Mouse (Mus musculus): ENCODE measurements around the gene Olfr1223.
"Not testable (repeated sequence)": the region's sequence is repeated elsewhere in the genome, so short reads cannot be mapped to it uniquely, and the experiment has no call there.

Gene Olfr1223

DNA sequence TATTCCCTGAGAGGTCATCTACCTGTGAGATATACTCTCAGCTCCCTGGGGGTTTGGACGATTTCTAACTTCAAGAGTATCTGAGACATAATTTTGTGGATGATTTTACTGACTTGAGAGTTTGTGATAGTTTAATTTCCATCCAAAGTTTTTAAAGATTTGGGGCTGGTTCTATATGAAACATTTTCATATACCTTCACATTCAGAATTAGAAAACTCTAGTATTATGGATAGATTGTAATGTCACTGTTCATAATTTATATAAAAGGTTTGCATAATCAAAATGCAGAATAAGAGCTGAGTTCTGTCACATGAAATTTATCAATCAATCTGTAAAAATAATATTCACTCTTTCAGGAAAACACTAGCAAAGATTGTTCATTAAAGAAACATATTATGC lies at the start of gene Olfr1223:
Gene Olfr1223 (minus strand): TSS at position 101 of the 400 bp plus-strand sequence.
- no peak for DNase-seq (ENCODE audit: low read depth, low spot score)

DNA sequence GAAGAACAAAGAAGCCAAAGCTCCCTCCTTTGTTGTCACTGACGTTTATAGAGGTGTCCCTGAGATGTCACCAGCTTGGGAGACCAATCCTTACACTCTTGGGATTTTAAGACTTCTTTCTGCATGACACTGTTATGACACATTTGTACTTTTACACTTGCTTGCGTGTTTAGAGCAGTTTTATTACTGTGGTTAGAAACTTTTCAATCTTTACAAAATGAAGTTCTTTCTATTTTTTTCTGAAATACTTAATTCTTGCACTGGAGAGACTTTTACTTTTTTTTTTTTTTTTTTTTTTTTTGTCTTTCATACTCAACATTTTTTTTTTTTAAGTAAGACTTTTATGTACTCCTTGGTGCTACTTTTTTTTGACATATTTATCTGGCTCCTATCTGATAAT lies 48.6 kb upstream of the Olfr1223 start, which contains the start of gene Olfr1226:
Gene Olfr1226 (minus strand): TSS at position 101 of the 400 bp plus-strand sequence.
- no peak for DNase-seq (ENCODE audit: low read depth, low spot score)

DNA sequence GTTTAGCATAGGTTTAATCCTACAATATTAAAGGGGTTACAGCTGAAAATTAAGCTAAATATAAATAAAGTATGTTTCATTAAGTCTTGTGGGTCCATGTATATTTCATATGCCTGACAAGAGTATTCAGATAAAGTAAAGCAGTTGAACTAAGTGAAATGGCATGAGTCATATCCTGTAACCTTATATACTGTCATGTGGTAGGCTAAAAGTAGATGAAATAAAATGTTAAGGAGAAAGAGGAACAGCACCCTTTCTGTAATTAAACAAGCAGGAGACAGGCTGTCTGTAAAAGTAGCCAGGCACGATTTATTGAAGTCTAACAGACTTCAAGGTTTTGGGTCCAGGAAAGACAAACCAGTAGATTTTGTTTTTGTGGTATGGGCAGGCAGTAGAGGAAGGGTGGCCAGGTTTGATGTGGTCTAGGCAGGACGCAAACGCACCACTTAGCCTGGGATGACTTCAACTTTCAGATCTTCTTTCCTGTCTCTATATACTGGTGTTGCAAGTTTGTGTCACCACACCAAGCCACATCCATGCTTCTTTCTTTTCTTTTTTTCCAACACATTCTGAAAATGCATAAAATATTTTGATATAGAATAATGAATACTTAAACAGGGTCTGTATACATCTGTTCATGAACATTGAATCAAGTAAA lies 45.1 kb upstream of the Olfr1223 start:
- DNase-seq (ENCODE audit: low read depth, low spot score), result no peak

DNA sequence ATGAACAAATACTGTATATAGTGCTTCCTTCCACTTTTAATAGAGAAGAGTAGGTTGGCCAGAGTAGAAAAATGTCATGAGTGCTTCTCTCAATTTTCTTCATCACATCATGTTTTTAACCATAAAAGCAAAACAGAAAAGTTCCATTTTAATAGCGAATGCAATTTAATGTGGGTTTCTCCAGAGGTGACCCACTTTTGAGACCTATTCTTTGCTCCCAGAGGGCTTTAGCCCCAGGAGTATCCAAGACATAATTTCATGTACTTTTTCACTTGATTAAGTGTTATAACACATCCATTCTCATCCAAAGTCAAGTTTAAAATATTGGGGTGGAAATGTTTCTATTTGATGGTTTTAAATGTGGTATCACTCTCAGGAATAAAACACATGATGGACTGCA lies 23.2 kb upstream of the Olfr1223 start, which contains the start of gene Olfr1225:
Gene Olfr1225 (minus strand): TSS at position 101 of the 400 bp plus-strand sequence.
- no peak for DNase-seq (ENCODE audit: low read depth, low spot score)

DNA sequence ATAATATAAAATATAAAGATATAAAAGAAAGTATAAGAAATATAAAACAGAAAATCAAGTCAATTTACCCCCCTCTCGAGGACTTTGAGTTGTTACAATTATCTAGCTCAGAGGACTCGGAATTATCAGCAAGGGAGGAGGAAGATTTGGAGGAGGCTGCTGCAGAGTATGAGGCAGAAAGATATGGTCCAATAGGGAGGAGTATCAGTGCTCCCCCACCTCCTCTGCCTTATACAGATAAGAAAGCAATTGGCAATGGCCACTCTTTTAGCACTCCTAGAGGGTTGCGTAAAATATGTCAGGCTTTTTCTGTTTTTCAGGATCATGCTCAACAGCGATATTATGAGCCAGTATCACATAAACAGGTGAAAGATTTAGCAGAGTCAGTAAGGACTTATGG lies 13.4 kb upstream of the Olfr1223 start:
- DNase-seq (ENCODE audit: low read depth, low spot score), result not testable (repeated sequence)

DNA sequence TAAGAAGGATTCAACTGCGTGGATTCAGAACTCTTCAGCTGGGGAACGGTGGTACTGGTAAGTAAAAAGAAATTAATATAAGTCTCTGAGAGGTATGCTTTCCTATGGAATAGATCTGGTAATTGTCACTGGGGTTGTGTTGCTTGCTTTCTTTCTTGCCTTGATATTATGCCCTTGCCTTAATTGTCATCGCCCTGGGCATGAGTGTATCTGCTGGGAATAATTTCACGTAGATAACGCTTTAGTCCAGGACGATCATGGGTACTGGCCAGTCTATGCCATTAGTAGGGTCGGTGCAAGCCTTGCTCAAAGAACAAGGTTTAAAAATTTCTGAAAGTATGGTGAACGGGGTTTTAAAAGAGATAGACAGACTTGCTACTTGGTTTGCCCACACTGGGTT lies 12.6 kb upstream of the Olfr1223 start, which contains the start of gene Olfr1224-ps1:
Gene Olfr1224-ps1 (minus strand): TSS at position 101 of the 400 bp plus-strand sequence.
- not testable (repeated sequence) for DNase-seq (ENCODE audit: low read depth, low spot score)

DNA sequence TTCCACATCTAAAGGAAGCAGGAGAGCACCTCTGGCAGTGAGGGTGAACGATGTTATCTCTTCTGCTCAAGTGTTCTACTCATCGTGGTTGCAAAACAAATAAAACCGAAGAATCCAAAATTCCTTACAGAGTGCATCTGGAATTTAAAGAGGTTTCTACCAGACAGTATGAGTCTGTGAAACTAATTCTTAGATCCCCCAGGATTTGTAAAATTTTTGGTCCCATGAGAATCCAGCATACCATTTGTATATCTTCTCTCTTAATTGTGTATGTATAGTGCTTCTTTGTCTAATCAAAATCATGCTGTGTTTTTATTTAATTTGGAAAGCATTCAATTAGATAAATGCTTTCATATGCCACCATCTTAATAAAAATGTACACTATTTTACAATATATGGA lies 18.4 kb downstream of the Olfr1223 start, which contains the start of gene Olfr1222:
Gene Olfr1222 (minus strand): TSS at position 101 of the 400 bp plus-strand sequence.
- no peak for DNase-seq (ENCODE audit: low read depth, low spot score)

DNA sequence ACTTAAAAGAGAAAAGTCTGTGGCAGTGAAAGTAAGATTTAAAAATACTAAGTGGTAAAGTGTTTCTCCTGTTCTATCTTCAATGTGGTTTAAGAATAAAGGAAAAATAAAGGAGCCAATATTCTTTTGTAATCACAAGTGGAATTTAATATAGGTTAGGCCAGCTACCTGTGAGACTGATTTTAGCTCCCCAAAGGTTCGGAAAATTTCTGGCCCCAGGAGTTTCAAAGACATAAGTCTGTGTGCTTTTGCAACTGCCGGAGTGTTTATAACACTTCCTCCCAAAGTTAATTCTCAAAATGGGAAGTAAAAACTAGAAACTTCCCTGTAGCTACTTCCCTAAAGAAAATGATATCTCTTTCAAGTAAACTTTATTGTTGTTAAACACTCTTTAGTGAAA lies 34.2 kb downstream of the Olfr1223 start, which contains the start of gene Olfr1221:
Gene Olfr1221 (minus strand): TSS at position 101 of the 400 bp plus-strand sequence.
- no peak for DNase-seq (ENCODE audit: low read depth, low spot score)

DNA sequence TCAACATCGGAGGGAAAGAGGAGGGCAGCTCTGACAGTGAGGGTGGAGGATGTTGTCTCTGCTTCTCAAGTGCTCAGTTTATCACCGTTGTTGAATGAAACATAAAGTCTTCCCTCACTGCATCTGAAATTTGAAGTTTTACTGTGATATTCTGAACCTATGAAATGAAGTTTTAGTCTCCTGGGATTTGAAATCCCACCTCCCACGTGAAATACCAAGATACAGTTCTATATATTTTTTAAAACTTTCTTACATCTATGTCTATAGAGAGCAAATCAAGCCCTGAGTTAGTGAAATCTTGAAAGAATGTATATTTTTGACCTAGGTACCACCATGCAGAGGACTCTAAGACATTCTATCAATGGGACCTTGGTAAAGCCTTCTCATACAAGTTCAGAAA lies 44.6 kb downstream of the Olfr1223 start, which contains the start of gene Olfr1220:
Gene Olfr1220 (minus strand): TSS at position 101 of the 400 bp plus-strand sequence.
- DNase-seq (ENCODE audit: low read depth, low spot score), result no peak

DNA sequence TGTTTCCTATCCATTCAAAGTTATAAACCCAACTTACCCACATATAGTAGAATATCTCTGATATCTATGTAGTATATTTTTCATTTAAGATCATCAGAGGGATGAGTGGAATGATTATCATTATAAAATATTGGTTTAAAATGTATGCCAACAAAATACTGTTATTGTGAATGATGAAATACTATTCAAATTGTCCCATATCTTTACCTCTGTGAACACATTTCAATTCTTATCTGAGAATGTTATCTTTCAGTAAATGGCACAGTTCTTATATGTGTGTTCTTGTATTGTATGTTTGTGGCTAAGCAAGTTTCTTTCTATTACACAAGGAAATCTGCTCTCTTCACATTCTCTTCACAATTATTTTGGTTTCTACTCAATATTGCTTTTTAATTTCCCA lies 45.7 kb downstream of the Olfr1223 start:
- no peak for DNase-seq (ENCODE audit: low read depth, low spot score)

DNA sequence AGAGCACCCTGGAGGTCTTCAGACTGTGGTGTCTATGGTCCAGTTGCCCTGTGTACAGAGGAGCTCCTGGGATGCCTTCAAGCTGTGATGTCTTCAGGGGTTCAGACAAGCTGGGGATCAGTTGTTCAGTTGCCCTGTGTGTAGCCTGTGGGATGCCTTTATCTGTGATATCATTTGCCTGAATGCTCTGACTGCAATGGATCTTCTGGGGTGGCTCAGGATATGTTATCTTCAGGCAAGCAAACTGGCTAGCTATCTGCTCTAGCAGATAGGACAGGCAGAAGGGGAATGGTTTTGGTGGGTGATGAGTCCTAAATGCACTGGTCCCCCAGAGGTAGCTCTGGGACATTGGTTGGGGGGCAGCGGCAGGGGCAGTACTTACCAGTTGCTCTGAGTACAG lies 57.5 kb downstream of the Olfr1223 start:
- DNase-seq (ENCODE audit: low read depth, low spot score), result no peak
